Mouse (Mus musculus): ENCODE data around the gene Tnc. TPM values are rescaled to one million over a fixed set of nuclear protein-coding genes. Genes with fewer than 3 reads are reported as not detected.
A peak's percentile ranks its signal among the peaks of the same experiment; 100 is the strongest.

Tnc gene
- polyA plus RNA-seq, 1 experiment from 2014 or later, result 17.2 TPM

DNA sequence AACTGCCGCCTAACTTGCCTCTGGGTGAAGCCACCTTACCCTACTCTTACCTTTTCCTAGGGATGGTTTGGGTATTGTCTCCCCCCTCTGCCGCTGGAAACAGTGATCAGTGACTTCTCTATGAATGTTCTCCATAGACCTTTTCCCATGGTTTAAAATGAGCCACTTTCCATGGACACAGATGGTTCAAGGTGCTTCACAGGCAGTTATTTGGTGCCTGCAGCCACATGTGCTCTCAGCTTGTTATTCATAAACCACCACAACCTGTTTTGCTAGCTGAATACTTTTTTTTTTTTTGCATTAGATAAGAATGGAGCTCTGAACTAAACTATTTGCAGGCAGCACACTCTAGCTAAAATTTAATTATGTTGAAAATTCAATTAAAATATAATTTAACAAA lies 116.0 kb downstream of the Tnc start:
- Histone ChIP-seq H3K4me1 (replicated peaks; ENCODE audit: insufficient read depth, low read length) (no peaks in the 10 kb centered on the region), H3K36me3 (ENCODE audit: insufficient read depth, low read length) (no peaks in the 10 kb centered on the region), H3K27ac (no peak overlapping the region), H3K9me3 (replicated peaks; ENCODE audit: low read length) (no peaks in the 10 kb centered on the region), H3K9ac (ENCODE audit: low read depth, low read length) (no peak overlapping the region), H3K27me3 (ENCODE audit: insufficient read depth, low read length) (no peaks in the 10 kb centered on the region), H3K4me3 (replicated peaks; ENCODE audit: low read depth, low read length) (no peak overlapping the region), H3K4me2 (ENCODE audit: low read length) (no peak overlapping the region)
- WGBS, result 84% methylated on average over 2 of the region's 2 CpGs
- DNase-seq (ENCODE audit: low spot score), result no peak
- no peak for TF ChIP-seq CTCF (IDR thresholded peaks at IDR 0.05; ENCODE audit: low read depth)
- no peak for ATAC-seq (replicated peaks; ENCODE audit: low FRiP score, low read depth)

DNA sequence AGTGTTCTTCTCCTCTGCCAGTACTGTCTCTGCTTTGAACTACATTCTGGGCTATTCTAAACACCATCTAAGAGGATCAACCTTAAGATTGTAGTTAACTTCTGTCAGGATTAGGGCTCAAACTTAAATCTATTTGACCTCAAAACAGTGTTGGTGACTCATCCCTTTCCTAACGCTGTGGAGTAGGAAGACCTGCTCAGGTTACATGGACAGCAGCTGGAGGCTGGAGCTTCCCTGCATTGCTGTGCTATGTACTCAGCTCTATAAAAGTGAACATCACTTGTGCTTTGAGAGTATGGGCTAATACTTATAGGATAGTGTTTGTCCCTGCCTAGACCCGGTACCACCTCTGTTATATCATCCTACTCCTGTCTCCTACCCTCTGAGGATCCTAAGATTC lies 117.3 kb downstream of the Tnc start:
- no peak for DNase-seq (ENCODE audit: low spot score)
- Histone ChIP-seq H3K27ac (no peak overlapping the region), H3K9ac (ENCODE audit: low read depth, low read length) (no peak overlapping the region), H3K9me3 (replicated peaks; ENCODE audit: low read length) (no peaks in the 10 kb centered on the region), H3K4me1 (replicated peaks; ENCODE audit: insufficient read depth, low read length) (no peaks in the 10 kb centered on the region), H3K4me3 (replicated peaks; ENCODE audit: low read depth, low read length) (no peak overlapping the region), H3K4me2 (ENCODE audit: low read length) (no peak overlapping the region), H3K27me3 (ENCODE audit: insufficient read depth, low read length) (no peaks in the 10 kb centered on the region), H3K36me3 (ENCODE audit: insufficient read depth, low read length) (no peaks in the 10 kb centered on the region)
- no peak for ATAC-seq (replicated peaks; ENCODE audit: low FRiP score, low read depth)
- TF ChIP-seq CTCF (IDR thresholded peaks at IDR 0.05; ENCODE audit: low read depth), result no peak
- WGBS, result 36% methylated on average over 2 of the region's 2 CpGs

DNA sequence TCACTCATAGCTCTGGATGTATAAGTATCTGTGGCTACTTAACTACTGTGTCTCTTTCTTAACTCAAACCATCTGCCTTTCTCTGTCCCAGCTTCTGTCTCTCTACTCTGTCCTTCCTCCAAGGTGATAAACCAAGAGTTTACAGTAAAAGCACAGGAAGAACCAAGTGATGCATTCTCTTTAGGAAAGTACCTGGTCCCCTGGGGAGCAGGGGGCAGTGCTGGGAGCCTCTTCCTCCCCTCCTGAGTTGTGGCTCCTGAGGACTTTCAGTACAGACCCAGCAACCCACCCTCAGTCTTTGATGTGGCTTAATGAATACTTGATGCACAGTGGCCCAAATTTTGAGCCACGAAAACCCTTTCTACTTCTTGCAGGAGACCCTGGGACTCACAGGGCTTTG lies 118.6 kb downstream of the Tnc start:
- no peak overlapping the region for H3K9ac ChIP-seq (ENCODE audit: low read depth, low read length)
- H3K4me1 ChIP-seq (replicated peaks; ENCODE audit: insufficient read depth, low read length), result no peaks in the 10 kb centered on the region
- TF ChIP-seq CTCF (IDR thresholded peaks at IDR 0.05; ENCODE audit: low read depth), result no peak
- DNase-seq (ENCODE audit: low spot score) (no peak), ATAC-seq (replicated peaks; ENCODE audit: low FRiP score, low read depth) (no peak)
- 76% methylated on average over 1 of the region's 1 CpGs for WGBS
- H3K27ac ChIP-seq, result no peak overlapping the region
- no peaks in the 10 kb centered on the region for H3K27me3 ChIP-seq (ENCODE audit: insufficient read depth, low read length)
- H3K36me3 ChIP-seq (ENCODE audit: insufficient read depth, low read length), result no peaks in the 10 kb centered on the region
- H3K4me2 ChIP-seq (ENCODE audit: low read length), result no peak overlapping the region
- H3K4me3 ChIP-seq (replicated peaks; ENCODE audit: low read depth, low read length), result no peak overlapping the region
- no peaks in the 10 kb centered on the region for H3K9me3 ChIP-seq (replicated peaks; ENCODE audit: low read length)

DNA sequence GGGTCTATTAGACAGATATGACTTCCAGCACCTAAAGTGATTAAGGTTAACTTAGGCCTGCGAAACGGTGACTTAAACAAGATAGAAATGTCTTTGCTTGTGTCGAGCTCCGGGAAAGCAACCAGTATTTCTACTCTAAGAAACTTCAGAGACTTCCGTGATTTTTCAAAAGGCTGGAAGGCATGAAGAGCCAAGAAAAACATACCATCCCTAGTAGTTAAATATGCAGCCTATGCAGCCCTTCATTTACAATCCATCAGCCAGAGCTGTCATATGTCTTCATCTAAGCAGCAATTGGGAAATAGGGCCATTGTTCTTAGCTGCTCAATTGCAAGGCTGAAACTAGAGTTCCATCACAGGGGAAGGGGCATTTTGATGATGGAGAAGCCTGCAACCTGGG lies 129.6 kb downstream of the Tnc start:
- Histone ChIP-seq H3K9ac (ENCODE audit: low read depth, low read length) (no peak overlapping the region), H3K4me2 (ENCODE audit: low read length) (no peak overlapping the region), H3K36me3 (ENCODE audit: insufficient read depth, low read length) (no peaks in the 10 kb centered on the region), H3K4me3 (replicated peaks; ENCODE audit: low read depth, low read length) (no peak overlapping the region), H3K27me3 (ENCODE audit: insufficient read depth, low read length) (no peaks in the 10 kb centered on the region), H3K9me3 (replicated peaks; ENCODE audit: low read length) (no peaks in the 10 kb centered on the region), H3K4me1 (replicated peaks; ENCODE audit: insufficient read depth, low read length) (no peaks in the 10 kb centered on the region), H3K27ac (no peak overlapping the region)
- peak; percentile 63 for DNase-seq (ENCODE audit: low spot score)
- WGBS, result 60% methylated on average over 5 of the region's 5 CpGs
- no peak for ATAC-seq (replicated peaks; ENCODE audit: low FRiP score, low read depth)
- TF ChIP-seq CTCF (IDR thresholded peaks at IDR 0.05; ENCODE audit: low read depth), result no peak

DNA sequence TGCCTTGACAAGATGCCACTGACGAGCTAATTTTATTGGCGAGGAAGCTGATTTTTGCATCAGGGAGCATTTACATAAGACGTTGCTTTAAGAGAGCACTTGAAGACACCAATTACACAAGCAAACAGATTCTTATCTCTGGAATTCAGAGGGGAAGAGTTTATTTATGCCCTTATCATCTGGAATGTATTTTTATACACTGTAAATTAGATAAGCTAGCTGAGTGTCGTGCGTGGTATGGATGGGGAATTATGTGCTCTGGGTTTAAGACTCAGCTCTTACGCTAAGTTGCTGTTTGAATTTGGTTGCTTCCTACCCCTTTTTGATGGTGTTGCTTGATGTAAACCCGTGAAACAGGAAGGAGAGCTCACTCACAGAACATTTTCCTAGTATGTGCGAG lies 130.1 kb downstream of the Tnc start:
- ATAC-seq (replicated peaks; ENCODE audit: low FRiP score, low read depth) (no peak), DNase-seq (ENCODE audit: low spot score) (peak; percentile 51)
- Histone ChIP-seq H3K4me1 (replicated peaks; ENCODE audit: insufficient read depth, low read length) (no peaks in the 10 kb centered on the region), H3K27me3 (ENCODE audit: insufficient read depth, low read length) (no peaks in the 10 kb centered on the region), H3K4me2 (ENCODE audit: low read length) (no peak overlapping the region), H3K36me3 (ENCODE audit: insufficient read depth, low read length) (no peaks in the 10 kb centered on the region), H3K27ac (no peak overlapping the region), H3K9me3 (replicated peaks; ENCODE audit: low read length) (no peaks in the 10 kb centered on the region), H3K4me3 (replicated peaks; ENCODE audit: low read depth, low read length) (no peak overlapping the region), H3K9ac (ENCODE audit: low read depth, low read length) (no peak overlapping the region)
- WGBS, result 57% methylated on average over 8 of the region's 8 CpGs
- TF ChIP-seq CTCF (IDR thresholded peaks at IDR 0.05; ENCODE audit: low read depth), result no peak

DNA sequence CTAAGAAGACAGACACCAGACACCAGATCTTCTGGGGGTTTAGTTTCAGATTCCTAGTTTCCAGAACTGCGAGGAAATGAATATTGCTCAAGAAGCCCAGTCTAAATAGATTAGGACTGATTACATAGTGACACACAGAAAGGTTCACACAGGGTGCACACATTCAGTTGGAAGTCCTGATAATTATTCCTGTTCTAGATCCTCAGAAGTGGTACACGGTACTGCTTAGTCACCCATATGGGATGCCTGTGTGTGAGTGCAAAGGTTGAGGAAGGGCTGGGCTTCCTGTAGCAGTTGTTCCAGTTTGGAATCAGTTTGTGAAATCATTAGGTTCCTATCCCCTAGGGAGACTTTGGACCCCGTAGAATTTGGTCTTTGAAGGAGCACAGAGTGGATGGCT lies 130.5 kb downstream of the Tnc start:
- no peak overlapping the region for H3K27ac ChIP-seq
- ATAC-seq (replicated peaks; ENCODE audit: low FRiP score, low read depth) (no peak), DNase-seq (ENCODE audit: low spot score) (peak; percentile 16)
- no peak overlapping the region for H3K4me3 ChIP-seq (replicated peaks; ENCODE audit: low read depth, low read length)
- no peaks in the 10 kb centered on the region for H3K27me3 ChIP-seq (ENCODE audit: insufficient read depth, low read length)
- WGBS, result 56% methylated on average over 3 of the region's 3 CpGs
- H3K4me2 ChIP-seq (ENCODE audit: low read length), result no peak overlapping the region
- no peak overlapping the region for H3K9ac ChIP-seq (ENCODE audit: low read depth, low read length)
- H3K9me3 ChIP-seq (replicated peaks; ENCODE audit: low read length), result no peaks in the 10 kb centered on the region
- H3K36me3 ChIP-seq (ENCODE audit: insufficient read depth, low read length), result no peaks in the 10 kb centered on the region
- TF ChIP-seq CTCF (IDR thresholded peaks at IDR 0.05; ENCODE audit: low read depth), result no peak
- no peaks in the 10 kb centered on the region for H3K4me1 ChIP-seq (replicated peaks; ENCODE audit: insufficient read depth, low read length)

Other genes with a start within 250 kb of the Tnc start
- 0.04 TPM in 1 of 2 replicates, not detected in the other for gene Tnfsf8, start 185.7 kb downstream of the Tnc start, polyA plus RNA-seq (2015; fragmentation: Nextera tagmentation; extraction: Ambion mirVana)

All from kidney, postnatal 0 days (tissue).